Mouse (Mus musculus): ENCODE results near the gene Psmd9.

GRCm38 (mm10) chr5:123149451-123150400, 19.5 kb upstream of the Psmd9 start:
- TF ChIP-seq CTCF (IDR thresholded peaks at IDR 0.05; ENCODE audit: low read depth): peak; percentile 95
- no peak for TF ChIP-seq EP300 (optimal IDR thresholded peaks at IDR 0.05)
